Mouse (Mus musculus) adrenal gland, adult (tissue): Measurements from ENCODE around the gene Gm21962.
"Not testable (repeated sequence)": the region's sequence is repeated elsewhere in the genome, so short reads cannot be mapped to it uniquely, and the experiment has no call there.

ENCODE experiments used
- DNase-seq, 2 experiments: peaks; one replicate each; pipeline ENCODE4 v3.0.0; 2022 to 2023; ENCODE audit warnings: low spot score in 1 of 2; ENCODE audit not compliant: inconsistent age in 2 of 2

Gm21962 gene

DNA sequence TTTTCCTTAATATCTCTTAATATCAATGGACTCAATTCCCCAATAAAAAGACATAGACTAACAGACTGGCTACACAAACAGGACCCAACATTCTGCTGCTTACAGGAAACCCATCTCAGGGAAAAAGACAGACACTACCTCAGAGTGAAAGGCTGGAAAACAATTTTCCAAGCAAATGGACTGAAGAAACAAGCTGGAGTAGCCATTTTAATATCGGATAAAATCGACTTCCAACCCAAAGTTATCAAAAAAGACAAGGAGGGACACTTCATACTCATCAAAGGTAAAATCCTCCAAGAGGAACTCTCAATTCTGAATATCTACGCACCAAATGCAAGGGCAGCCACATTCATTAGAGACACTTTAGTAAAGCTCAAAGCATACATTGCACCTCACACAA lies at the start of gene Gm21962:
Gene Gm21962, plus strand, starts transcription at position 301 of the 400 bp plus-strand sequence.
- DNase-seq = not testable (repeated sequence)

DNA sequence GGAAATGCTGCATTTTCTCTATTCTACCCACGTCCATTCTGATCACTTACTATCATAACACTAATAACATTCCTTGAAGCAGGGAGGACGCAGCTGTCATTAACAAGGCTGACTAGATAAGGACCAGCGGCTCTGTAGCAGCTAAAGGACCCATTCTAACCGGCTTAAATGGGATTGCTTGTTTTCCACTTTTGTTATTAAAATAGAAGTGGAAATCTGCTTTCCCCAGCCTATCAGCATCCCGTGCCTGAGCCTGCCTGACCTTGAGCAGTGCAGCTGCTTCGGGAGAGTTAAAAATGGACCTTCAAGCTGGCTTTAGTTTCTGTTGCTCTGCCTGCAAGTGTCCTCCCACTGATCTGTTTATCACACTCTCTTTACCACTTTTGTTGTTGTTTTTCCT lies 49.2 kb upstream of the Gm21962 start:
- DNase-seq = peak; percentile 6 to 47

DNA sequence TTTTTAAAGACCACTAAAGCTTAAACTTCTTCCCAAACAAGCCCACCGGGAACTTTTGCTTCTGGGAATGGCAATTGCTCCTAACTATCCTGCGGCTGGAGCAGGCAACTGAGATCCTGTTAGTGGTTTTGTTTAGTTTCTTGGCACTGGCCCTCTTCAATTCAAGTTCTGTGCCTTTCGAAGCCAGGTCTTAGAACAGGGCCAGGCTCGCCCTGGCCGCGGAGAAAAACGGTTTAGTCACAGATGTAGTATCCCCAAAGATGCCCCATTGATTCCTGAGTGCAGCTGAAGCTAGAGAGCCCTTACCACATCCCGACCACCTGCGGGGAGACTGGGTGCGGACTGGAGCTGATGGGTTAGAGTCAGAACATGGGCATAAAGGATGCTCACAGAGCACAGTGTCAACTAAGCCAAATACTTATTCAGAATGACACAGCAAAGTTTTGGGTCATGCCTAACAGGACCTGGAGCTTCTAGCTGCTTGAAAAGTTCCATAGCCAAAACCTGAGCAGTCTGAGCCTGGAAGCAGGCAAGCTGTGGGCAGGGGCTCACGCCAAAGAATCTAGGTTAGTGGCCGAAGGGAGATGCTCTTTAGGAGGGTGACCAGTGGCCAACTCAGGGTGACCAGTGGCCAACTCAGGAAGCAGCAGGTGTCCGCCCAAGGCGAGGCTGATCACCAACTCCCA lies 48.3 kb upstream of the Gm21962 start:
- no peak for DNase-seq

DNA sequence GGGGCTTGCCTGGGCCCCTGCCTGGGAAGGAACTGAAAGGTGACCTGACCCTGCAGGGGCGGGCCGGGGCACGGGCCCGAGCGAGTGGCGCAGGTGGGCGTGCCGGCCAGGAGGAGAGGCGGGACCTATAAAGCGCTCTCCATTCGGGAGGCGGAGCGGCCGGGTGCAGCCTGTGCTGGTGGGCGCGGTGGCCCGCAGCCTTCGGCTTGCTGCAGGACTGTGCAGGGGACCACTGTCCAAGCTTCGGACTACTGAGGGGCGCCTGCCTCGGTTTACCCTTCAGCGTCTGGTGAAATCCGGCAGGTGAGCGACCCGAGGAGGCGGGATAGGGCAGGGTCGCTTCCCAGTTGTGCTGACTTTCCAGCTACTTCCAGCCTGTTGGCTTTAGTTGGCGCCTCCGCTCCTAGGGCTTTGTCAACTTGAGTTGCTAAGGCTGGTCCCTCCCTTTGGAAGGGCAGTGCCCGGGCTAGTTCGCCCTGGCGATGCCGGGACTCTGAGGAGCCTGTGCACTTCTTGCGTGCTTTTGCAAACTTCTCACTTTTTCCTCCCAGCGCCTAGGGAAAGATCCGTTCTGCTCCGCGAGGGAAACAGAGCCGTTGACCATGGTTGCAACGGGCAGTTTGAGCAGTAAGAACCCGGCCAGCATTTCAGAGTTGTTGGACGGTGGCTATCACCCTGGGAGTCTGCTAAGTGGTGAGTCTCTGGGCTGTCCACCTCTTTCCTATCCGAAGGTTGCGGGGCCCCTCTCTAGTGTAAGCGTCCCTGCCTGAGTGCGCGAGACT lies 47.6 kb upstream of the Gm21962 start:
- DNase-seq = peak; percentile 62 to 84

DNA sequence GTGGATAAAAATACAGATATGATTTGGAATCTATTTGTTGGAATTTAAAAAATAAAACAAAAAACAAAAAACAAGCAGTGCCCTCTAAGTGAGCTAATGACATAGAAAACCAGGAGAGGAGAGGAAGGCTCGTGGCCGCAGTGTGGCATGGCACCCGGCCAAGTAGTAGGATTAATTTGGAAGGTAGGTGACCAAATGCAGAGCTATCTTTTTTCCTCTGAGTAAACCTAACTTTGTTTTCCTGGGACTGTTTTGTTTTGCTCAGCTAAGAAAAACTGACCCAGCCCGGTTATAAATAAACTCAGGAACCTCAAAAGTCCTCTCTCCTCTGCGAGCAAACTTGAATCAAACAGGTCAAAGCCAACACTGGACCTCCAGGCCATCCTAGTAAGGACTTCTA lies 46.3 kb upstream of the Gm21962 start:
- no peak for DNase-seq

DNA sequence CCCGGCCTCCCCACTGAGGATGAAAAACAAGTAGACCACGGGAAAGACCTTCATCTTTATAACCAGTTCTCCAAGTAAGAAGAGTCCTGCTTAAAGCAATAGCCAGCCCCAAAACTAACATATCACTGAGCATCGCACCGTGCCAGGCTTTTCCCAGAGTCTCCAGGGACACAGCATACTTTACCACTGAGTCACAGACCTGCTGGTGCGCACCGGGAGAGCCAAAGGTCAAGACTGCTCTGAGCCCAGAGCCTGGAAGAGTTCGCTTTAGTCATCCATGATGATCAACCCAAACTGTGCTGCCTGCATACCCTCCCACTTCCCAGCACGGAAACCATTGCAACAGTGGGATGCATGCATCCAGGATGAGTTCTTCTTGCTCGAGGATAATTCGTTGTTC lies 37.6 kb upstream of the Gm21962 start:
- peak in 1 of 2 experiments; percentile 20 for DNase-seq

DNA sequence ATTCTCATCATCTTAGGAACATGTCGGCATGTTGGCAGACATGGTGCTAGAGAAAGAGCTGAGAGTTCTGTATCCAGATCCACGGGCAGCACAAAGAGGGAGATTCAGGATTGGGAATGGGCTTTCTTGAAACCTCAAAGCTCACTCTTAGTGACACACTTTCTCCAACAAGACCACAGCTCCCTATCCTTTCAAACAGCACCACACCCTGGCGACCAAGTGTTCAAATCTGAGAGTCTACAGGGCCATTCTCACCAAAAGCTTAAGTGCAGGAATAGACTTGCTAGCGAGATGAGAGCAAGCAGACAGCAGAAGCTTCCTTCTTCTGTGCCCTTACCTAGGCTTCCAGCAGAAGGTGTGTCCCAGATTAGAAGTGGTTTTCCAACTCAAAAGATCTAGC lies 34.8 kb upstream of the Gm21962 start:
- no peak for DNase-seq

DNA sequence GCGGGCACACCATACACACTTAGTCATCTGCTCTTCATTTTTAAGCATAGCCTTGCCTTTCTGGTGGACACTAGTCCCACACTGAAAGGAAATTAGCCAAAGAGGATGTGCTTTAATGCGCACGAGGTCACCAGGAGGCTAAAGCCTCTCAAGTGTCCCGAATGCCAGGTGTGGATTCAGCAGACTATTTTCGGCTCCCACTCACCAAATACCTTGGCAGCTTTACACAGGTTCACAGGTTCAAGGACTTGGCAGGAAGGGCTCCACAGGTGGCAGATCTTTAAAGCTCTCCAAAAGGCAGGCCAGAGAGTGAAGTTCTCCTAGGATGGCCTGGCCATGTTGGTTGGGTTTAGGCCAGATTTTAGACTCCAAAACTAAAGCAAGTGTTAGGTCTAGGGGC lies 30.1 kb upstream of the Gm21962 start:
- no peak for DNase-seq

DNA sequence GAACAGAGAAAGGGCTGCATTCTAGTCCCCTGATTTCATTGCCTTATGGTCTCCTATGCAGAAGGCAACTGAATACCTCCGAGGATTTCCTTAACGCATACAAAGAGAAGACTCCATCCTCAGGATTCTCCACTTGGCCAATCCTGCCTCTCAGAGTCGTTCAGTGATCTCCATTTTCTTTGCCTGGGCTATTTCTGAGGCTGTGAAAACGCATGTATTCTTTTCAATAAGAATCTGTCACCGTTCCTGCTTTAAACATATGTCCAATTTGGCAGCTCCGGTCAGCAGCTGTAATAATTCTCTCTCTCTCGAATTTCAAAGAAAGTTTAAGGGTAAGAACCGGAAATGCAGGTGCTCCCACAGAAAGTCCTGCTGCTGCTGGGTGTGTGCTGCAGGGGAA lies 29.2 kb upstream of the Gm21962 start:
- DNase-seq = no peak

DNA sequence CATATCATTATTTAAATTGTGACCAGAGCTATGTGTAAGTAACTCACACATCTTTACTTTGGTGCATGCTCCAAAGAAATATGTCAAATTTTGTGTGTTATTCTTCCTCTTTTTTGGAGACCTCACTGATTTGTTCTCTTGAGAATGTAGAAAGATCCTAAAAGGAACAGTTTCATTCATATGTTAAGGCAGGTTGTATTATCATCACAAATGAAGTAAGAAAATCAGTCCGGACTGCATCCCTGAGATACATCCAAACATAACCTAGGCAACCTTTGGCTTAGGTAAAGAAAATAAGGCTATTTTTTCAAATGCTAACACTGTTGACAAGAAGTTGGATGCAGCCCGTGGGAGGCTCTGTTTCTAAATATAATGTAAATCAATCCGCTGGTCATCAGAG lies 28.8 kb upstream of the Gm21962 start:
- DNase-seq = no peak

DNA sequence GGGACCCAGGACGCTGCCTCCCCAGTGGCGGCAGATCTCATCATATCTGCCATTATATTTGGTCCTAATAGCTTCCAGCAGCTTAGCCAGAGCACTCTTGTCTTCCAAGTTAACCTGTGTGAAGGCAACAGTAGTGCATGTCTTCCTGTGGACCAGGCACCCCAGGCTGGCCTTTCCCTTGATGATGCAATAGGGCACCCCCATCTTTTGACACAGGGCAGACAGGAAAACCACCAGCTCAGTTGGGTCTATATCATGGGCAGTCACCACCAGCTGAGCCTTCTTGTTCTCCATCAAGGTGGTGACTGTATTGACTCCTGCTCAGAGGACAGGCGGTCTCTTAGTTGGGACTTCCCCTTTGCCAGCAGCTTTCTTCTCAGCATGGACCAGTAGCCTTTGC lies 27.2 kb upstream of the Gm21962 start:
- no peak for DNase-seq

DNA sequence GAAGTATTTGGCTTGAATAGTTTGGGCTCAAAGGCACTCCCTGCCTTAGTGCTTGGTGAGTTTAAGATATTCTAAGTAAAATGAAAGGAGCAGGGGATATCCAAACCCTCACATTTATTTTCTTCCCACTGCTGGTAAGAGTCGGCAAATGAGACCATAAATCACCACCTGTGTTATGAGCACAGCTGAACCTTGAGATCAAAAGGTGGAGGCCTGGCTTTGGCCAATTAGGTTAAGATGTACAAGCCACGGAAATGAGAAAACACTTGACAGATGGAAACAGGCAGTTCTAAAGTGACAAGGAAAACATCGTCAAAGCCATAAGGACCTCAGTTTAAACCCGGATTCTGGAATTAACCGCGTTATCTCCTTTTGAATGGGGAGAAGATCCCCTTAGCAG lies 26.4 kb upstream of the Gm21962 start:
- no peak for DNase-seq

DNA sequence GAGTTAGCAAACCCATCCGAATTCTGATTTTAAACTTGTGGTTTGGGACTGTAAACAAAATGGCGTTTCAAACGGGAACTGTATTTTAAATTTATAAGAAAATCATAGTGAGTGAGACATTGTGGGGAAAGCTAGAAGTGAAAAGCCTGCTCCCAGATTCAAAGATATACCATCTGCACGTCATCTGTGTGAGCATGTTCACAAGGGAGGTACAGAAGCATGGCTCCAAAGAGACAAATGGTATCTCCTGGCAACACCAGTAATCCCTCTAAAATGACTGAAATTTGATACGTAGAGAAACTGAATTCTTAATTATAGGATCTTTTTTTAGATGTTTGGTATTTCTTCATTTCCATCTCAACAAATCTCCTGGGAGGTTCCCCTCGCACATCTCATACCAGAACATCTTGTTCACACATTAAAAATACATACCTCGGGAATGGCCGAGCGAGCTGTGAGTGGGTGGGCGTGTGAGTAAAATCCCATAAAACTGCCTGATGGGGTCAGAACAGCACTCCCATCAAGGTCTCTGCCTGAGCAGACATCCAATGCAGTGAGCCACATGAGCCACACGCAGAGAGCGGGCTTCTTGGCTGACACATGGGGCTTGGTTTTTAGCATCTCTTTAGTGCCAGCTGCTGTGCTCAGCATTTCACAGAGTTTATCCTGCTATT lies 23.8 kb upstream of the Gm21962 start:
- DNase-seq = peak in 1 of 2 experiments; percentile 10

DNA sequence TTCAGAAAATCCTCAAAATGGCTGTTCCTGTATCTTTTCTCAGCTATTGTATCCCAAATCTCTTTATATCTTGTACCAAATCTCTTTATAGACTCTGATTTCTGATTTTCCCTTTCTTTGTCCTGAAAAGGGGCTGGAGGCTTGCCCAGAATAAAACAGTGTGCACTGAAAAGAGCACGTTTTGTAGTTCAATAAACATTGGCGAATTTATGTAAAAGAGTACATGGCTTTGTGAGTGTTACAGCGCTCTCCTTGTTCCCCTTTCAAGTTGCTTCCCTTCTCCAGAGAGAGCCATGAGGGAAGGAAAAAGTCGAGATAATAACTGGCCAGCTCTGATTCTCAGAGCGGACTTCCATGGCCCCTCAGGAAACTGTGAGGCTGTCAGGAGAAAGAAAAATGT lies 22.2 kb upstream of the Gm21962 start:
- peak in 1 of 2 experiments; percentile 8 for DNase-seq

DNA sequence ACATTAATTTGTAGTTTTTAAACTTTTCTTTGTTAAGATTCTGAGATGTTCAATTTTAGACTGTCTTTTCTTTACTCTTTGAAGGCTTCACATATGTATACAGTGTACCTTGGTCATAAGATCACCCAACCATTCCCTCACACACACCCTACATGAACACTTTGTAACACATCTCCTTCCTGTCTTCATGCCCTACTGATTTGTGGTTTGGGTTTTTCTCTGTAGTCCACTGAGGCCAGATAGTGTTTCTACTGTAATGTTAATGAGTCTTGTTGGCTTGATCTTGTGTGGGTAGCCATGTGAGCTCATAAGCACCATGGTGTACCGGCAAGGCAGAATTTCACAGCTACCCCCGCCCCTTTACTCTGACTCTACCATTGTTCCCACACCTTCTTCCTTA lies 18.5 kb upstream of the Gm21962 start:
- DNase-seq = peak in 1 of 2 experiments; percentile 7

DNA sequence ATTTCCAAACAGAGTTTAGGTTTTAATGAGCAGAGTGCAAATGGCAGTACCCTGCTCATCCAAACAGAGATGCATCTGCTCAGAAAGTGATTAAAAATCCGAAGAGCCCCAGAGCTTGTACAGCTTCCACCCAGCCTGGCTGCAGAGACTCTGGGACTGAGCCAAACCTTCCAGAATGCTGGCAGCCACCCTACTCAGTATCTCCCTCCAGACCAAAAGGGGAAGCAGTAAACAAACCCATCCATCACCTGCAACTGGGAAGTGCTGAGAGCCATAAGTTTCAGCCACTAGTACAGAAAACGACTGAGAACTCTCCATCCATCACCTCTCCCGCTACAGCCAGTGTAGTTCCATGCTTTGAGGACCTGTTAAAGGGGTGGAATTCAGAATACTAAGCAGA lies 9.6 kb downstream of the Gm21962 start:
- DNase-seq = peak; percentile 57 to 82

DNA sequence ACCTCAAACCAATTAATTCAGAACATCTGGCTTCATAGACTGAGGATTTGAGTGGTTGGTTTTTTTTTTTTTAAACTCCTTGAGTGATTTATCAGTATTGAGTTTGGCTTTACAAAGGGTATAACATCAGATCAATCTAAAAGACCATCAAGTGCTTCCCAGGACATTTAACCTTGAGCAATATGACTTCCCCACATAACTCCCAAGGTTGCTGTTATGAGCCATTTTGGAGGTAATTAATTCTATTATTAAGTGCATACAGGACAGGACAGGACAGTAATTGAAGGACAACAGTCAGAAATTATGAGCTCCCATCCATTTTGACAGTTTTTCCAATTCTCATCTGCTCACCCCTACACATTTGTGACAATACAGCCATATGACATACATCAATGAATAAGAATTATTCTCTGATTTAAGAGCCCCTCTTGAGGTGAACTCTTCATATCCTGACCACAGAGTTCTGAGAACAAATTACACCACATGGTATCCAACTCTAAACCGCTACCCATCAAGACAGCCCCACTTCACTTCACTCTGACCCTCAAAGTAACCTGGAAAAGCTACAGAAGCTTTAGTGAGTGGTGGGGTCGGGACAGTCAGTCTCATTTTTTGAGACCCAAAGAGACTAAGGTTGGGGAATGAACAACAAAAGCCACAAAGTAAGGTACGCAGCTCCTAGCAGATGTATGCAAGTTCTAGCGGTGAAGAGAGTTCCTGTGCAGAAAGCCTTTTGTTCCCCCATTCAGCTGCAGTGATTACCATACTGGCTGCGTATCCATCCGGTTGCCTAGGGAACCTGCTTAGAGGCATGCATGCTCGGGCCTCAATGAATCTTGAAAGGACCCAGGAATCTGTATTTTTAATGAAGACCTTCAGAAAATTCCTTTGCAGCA lies 11.8 kb downstream of the Gm21962 start:
- peak in 1 of 2 experiments; percentile 30 for DNase-seq

DNA sequence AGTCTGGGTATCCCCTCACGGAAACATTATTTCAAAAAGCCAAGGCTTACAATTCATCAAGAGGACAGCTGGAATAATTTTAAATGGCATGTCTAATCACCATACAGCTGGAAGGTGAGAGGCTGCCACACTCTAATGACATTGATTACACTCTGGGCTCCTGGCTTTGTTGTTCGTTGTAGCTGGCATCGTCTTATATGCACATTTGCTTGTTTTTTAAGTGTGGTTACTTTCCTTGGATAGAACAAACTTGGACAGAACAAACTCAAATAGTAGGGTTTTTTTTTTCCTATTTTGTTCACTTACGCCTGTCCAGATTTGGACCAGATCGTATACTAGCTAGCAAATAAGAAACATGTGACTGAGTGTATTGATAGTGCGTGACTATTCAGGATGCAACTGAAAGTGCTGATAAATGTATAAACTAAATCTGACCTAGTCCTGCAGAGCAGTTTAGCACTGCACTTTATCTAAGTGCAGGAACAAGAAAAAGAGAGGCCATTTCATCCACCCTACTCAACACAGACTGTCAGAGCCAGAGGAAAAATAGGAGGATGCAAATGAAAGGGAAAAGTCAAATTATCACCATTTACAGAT lies 12.6 kb downstream of the Gm21962 start:
- peak in 1 of 2 experiments; percentile 7 for DNase-seq

DNA sequence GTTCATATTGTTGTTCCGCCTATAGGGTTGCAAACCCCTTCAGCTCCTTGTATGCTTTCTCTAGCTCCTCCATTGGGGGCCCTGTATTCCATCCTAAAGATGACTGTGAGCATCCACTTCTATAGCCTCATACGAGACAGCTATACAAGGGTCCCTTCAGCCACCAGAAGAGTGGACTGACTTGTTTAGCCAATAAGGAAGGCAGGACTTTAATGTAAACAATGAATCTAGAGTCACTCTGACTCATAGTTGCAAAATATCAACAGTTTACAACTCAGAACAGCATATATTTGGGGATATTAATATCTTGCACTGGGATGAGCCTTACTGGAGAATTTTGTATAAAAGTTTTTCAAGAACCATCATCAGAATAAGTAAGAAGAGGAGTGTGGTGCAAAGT lies 15.6 kb downstream of the Gm21962 start:
- DNase-seq = no peak

DNA sequence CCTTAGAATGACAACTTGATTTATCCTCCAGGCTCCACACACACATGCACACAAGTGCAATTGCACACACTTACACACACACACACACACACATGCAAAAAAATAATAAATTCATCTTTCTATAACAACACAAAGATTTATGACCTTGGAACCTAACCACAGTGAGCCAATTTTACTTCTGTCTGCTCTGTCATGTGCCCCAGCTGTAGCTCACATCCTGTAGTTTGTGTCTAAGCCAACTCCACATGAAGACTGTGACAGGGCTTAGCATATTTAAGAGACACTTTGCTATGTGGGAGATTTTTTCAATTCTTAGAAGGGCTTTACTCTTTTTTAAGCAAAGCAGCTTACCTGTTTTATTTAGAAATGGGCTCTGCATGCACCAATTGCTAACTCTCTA lies 20.2 kb downstream of the Gm21962 start:
- no peak for DNase-seq

DNA sequence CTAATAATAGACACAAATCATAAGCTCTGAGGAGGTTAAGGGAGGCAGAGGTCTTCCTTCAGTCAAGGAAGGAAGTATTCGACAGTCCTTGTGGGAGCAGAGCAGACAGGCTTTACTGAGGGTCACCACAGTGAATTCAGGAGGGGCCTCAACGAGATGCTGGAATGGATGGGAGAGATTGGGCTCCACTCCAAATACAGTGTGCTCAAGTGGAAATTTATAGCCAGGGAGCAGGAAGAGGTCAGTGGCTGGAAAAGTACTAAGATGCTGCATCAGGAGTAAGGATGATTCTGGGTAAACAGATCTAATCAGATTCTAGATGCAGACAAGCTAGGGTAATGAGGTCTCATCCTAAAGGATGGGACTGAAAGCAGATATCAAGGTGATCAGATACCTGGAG lies 44.6 kb downstream of the Gm21962 start:
- DNase-seq = peak; percentile 22 to 62
